Mouse (Mus musculus) heart, postnatal 25 days (tissue): ENCODE measurements around the gene Sept11. TPM values are rescaled to one million over a fixed set of nuclear protein-coding genes. Genes with fewer than 3 reads are reported as not detected.

Source experiments
- DNase-seq: peaks from one replicate; pipeline ENCODE4 v3.0.0; 2022; ENCODE audit warnings: low spot score
- intact Hi-C: fragments of 180-260 bp; cut with DNase I; formaldehyde crosslinking; loops from one replicate; pipeline ENCODE4 v1.15.1; 2025
- total RNA-seq, 2 experiments: library from RNA; stranded (reverse); gene quantifications; 2 replicates each; pipeline ENCODE4 v1.2.3; 2021

The Sept11 gene
- total RNA-seq, 2 experiments from 2014 or later: 35.0 to 35.2 TPM

DNA sequence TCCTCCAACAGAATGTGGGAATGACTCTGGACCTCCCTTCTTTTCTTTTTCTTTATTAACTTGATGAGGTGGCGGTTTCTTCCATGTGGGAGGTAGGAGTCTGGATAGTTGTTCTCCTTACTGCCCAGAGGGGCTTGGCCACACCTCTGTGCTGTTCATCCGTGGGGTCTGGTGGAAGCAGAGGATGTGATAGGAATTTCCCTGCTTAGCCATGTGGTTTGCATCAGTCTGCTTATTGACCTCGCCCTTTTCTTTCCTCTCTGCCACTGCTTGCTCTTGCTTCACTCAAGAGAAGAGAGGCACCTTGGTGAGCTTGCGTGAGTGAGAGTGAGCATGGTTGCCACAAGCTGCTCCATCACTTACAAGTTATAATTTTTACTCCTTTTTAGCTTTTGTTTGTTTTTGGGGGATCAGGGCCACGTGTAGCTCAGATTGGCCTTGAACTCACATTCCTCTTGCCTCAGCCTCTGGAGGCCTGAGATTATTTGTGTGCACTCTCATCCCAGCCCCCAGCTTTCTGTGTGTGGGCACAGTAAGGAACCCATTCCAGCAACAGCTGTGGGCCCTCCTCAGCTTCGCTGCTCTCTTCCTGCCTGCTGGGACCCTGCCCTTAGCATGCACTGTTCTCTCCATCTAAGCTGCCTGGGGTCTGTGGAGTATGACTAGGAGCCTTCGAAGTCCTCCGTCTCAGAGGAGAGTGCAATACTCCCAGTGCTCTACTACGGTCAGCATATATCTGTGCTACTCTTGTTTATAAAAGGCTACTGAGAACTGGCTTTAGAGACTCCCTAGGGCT, 31.0 kb downstream of the Sept11 start:
- no peak for DNase-seq
- intact Hi-C loops: no loop called here

DNA sequence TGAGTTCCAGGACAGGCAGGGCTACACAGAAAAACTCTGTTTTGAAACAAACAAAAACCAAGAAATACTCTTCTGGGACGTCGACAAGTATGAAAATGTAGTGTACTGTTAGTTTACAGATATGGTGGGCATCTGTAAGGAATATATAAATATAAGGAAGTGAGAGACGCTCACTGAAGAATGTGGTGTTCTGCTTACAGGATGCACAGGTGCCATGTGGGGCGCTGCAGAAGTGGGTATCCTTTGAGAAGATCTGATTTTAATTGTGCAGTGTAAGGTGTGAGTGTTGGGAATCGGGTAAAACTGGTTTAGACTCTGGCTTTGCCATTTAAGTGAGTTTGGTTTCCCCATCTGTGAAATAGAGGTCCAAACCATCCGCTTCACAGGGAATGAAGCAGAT, 32.1 kb downstream of the Sept11 start:
- intact Hi-C loops: loop anchor here (5.0 kb wide), 1 partner anchor 33 kb away; the partner anchor contains the start of gene Sept11
- no peak for DNase-seq

DNA sequence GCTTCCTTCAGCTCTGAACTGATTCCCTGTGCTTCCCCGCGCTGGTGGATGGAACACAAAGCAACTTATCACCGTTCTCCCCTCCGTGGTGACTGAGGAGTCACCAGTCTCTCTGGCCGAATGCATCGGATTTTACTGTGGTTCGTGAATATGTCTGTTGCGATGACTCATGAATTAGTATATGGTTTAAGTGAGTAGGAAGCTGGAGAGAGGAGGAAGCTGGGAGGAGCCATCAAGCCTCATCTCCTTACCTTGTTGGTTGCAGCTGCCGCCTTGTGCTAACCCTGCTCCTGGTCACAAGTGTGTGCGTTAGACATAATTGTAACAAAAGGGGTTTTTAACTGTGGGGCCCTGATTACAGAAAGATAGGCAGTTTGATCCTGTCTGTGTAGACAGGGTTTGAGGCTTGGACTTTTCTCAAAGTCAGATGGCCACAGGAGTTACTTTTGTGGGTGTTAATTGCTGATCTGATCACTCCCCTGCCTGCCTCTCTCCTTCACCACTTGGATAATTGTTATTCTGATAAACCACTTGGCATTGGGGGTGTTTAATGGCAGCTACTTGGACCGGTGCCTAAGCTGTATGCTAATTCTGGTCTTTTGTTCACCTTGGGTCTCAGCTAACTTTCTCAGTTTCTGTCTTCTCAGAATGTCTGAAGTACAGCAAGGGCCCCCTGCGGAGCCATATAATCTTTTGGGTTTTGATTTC, 33.1 kb downstream of the Sept11 start:
- DNase-seq: no peak
- intact Hi-C loops: loop anchor here (5.0 kb wide), 1 partner anchor 34 kb away; the partner anchor contains the start of gene Sept11

DNA sequence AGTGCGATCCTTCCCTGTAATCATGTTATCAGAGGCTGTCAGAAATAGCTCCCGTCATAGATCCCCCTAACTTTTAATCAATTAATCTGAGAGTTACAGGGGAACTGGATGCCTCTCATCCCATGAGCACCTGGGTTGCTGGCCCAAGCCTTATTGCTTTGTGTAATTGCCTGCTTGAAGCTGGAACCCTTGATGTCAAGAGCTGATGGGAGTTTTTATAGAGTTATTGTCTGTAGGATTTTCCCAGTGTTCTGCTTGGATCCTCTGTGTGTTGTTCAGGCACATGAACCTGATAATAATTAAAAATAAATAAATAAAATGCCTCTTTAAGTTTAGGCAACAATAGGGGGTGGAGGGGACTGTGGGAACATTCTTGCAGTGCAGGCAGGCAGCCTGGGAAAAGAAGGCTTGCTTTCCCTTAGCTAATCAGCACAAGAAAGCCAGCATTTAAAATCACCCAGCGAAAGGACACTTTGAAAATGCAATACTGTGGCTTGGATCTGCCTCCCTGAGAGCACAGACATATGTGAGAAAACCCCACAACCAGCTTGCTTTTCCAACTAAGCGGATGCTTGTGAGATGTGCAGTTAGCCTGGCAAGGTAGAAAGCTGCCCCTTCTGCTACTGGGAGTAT, 33.8 kb downstream of the Sept11 start:
- intact Hi-C loops: loop anchor here (5.0 kb wide), 1 partner anchor 35 kb away; the partner anchor contains the start of gene Sept11
- DNase-seq: no peak

- intact Hi-C loops: loop anchor here (5.0 kb wide), 1 partner anchor 35 kb away; the partner anchor contains the start of gene Sept11
- DNase-seq: no peak
Measured at GRCm38 (mm10) chr5:93127722-93128121, 34.5 kb downstream of the Sept11 start.

- no peak for DNase-seq
- intact Hi-C loops: loop anchor here (5.0 kb wide), 1 partner anchor 36 kb away; the partner anchor contains the start of gene Sept11
Measured at GRCm38 (mm10) chr5:93128765-93129164, 35.5 kb downstream of the Sept11 start.

DNA sequence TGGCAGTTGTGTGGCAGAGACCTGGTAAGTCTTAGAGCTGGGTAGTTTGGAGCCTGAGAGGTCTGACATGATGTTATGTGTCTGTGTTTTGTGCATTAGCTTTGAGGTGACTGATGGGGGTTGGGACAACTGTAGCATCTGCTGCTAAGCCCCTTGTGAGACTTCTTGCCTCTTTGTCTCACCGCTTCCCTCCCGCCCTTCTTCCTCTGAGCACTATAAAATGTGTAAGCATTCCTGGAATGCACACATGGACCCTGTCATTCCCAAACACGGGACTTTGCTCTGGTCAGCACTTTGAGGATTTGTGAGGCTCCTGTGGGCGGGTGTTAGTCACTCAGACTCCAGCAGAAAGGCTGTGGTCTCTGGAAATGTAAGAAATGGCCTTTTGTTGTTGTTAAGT, 36.7 kb downstream of the Sept11 start:
- no peak for DNase-seq
- intact Hi-C loops: loop anchor here (5.0 kb wide), 1 partner anchor 38 kb away; the partner anchor contains the start of gene Sept11

GRCm38 (mm10) chr5:93131401-93131800, 38.2 kb downstream of the Sept11 start:
- no peak for DNase-seq
- intact Hi-C loops: no loop called here

GRCm38 (mm10) chr5:93133445-93134244, 40.4 kb downstream of the Sept11 start:
- intact Hi-C loops: loop anchor here (2.0 kb wide), 1 partner anchor 17 kb away; no protein-coding TSS in a partner anchor
- DNase-seq: no peak

- no peak for DNase-seq
- intact Hi-C loops: no loop called here
Measured at GRCm38 (mm10) chr5:93135368-93136107, 42.3 kb downstream of the Sept11 start.

DNA sequence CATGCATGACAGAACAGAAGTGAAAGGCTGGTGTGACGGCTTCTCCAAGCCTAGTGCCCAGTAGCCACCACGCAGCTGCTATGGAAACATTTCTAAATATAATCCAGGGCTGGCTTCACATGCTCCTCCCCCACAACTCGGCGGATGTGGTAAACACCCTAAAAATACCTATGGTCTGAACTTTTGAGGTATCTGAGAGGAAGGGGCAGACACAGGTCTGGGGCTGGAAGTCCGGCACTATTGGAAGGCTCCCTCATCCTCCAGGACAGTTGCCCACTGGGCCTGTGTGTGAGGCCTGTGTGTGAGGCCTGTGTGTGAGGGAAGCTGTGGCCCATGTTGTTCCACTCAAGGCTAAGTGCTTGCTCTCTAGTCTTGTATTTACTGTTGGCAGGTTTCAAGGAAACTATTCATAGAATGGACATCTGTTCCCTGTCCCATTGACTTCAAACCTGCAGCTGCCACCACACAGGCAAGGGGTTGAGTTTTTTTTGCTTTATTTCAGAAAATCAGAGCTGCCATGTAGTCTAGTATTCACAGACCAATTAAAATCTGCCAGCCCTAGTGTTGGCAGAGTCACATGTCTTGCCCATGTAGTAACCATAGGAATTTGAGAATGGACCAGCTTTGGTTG, 43.8 kb downstream of the Sept11 start:
- peak; percentile 39 for DNase-seq
- intact Hi-C loops: no loop called here

DNA sequence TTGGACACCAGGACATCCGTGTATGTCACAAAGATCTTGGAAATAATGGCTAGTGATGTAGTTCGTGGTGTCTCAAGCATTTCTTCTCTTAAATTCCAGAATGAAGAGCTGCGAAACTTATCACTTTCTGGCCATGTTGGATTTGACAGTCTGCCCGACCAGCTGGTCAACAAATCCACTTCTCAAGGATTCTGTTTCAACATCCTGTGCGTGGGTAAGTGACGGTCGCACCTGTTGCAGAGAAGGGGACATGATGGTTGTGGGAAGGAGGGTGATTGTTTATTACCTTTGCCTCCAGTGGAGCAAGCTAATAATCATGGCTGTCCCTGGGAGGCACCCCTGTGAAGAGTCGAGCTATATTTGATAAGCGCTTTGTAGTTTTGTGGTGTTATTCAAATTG, 46.1 kb downstream of the Sept11 start:
- intact Hi-C loops: no loop called here
- DNase-seq: no peak

GRCm38 (mm10) chr5:93140747-93141146, 47.5 kb downstream of the Sept11 start:
- intact Hi-C loops: no loop called here
- no peak for DNase-seq

DNA sequence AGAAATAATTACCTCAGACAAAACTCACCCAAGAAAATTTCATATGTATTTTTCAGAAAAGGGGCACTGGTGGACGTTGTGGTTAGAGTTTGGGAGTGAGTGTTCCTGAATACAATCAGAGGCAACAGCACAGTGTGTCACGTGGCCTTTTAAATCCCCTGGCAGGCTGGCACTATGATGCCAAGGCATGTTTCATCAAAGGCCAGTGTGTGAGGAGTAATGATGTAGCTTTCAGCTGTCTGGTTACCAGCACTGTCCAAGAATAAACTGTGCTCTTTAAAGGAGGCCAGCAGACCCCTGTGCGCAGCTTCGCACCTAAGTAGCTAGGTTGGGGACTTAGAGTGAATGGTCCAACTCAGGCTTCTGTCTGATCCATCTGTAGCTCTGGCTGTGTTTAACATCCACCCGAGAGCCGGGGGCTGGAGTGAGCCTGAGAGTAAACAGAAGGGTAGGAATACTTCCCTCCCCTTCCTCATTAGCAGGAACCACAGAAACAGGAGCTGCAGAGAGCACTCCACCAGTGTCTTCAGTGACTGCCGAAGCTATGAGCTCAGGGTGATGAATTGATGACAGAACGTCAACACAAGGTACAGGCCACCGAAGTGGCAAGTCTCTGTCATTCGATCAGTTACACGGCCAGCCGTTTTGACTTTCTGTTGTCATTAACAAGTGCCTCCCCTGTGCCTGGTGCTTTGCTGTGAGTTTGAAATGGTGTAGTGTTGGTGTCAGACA, 50.3 kb downstream of the Sept11 start:
- no peak for DNase-seq
- intact Hi-C loops: no loop called here

GRCm38 (mm10) chr5:93144874-93145273, 51.6 kb downstream of the Sept11 start:
- intact Hi-C loops: no loop called here
- DNase-seq: no peak

DNA sequence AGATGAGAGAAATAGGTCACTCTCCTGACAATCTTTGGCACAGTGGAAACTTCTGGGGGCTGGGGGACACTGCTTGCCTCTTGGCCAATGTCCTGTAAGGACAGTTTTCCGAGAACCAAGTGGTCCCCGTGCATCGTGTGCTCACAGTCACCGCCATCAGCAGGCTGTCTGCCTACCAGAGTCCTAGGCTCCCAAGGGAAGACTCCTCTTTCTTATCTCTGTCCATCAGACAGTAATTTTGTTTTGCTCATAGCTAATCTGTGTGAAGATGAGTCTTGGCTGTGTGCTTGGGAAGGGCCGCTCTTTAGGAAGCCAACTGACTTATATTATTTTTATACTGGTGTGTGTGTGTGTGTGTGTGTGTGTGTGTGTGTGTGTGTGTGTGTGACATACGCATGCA, 52.3 kb downstream of the Sept11 start:
- no peak for DNase-seq
- intact Hi-C loops: no loop called here

DNA sequence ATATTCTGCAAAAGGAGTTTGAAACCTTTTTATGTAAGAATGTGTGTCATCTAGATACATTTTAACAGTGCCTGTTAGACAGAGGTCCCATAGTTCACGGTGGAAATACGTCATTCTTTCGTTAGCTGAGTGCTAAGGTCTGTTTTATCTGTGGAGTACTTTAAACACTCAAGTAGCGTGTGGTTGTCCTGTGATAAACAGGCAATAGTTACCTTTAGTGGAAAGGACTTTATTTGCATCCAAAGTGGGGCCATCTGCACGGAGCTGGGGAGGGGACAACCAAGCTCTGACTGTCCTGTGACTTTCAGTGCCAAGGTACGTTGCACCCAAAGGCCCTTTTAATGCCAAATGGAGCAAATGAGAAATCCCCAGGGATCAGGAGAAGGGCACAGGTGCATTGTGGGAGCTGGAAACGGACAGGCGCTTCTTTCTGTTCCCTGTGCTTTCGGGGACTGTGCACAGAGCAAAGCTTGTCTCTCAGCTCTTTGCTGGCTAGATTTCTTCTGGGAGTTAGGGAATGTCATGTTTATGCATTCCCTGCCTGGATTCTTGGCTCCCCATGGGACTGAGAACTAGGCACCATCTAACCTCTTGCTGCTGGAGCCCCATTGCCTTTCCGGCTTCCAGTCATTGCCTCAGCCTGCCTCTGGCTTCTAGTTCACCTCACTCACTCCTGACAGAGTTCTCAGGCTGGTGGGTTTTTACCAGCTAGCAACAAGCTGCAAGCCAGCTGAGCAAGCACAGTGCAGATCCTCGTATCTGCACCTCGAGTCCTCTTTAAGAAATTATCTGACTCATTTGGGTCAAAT, 56.9 kb downstream of the Sept11 start:
- DNase-seq: no peak
- intact Hi-C loops: loop anchor here (2.0 kb wide), 1 partner anchor 17 kb away; no protein-coding TSS in a partner anchor
